Comparison of ENCODE assay signal across 26 mouse cellular contexts in genomic region chr5:124575467-124575866, GRCm38 (mm10). TPM values are rescaled to one million over a fixed set of nuclear protein-coding genes. Genes with fewer than 3 reads are reported as not detected.
"Had no signal": no experiment of that assay in that cellular context is flagged by ENCODE, and none has a peak within 500 bp of the region (broad histone marks: within the 10 kb centered on the region; RNA-seq: fewer than 3 reads in every experiment).

No protein-coding gene starts in this region.

- H3K4me3 ChIP-seq: gastrocnemius, adult 2 months; heart, adult 2 months; heart, embryonic 13.5 days; heart, embryonic 15.5 days; hindbrain, embryonic 10.5 days; hindbrain, embryonic 12.5 days; limb, embryonic 13.5 days; limb, embryonic 15.5 days; liver, embryonic 12.5 days had no signal

- DNase-seq: gastrocnemius, postnatal 10 days; gastrocnemius, postnatal 25 days; heart, adult 2 months; heart, postnatal 4 days; kidney, adult 11 months; kidney, adult 8-10 months; kidney, postnatal 10 days; kidney, postnatal 25 days; kidney, postnatal 4 days; layer of hippocampus, adult 9-11 months; layer of hippocampus, postnatal 36 days; left cerebral cortex, postnatal 4 days had no signal

- ATAC-seq: forebrain, embryonic 16.5 days; hindbrain, embryonic 16.5 days; inflammation-experienced regulatory T-cells, adult 6 months; liver, embryonic 12.5 days had no signal

- H3K27me3 ChIP-seq: heart, embryonic 13.5 days; heart, embryonic 15.5 days; hindbrain, embryonic 12.5 days; limb, embryonic 13.5 days; limb, embryonic 15.5 days; liver, embryonic 12.5 days had no signal

- H3K4me2 ChIP-seq: heart, embryonic 11.5 days; heart, embryonic 13.5 days; heart, embryonic 15.5 days; hindbrain, embryonic 12.5 days; hindbrain, embryonic 14.5 days; limb, embryonic 13.5 days; limb, embryonic 15.5 days; liver, embryonic 12.5 days had no signal

- H3K9me3 ChIP-seq: heart, embryonic 13.5 days; heart, embryonic 15.5 days; hindbrain, embryonic 10.5 days; hindbrain, embryonic 12.5 days; limb, embryonic 13.5 days; limb, embryonic 15.5 days; liver, embryonic 12.5 days had no signal

- H3K9ac ChIP-seq: heart, embryonic 13.5 days; heart, embryonic 15.5 days; hindbrain, embryonic 12.5 days; hindbrain, embryonic 14.5 days; limb, embryonic 13.5 days; limb, embryonic 15.5 days; liver, embryonic 12.5 days had no signal

- H3K27ac ChIP-seq: gastrocnemius, adult 2 months; heart, adult 2 months; heart, embryonic 13.5 days; heart, embryonic 15.5 days; hindbrain, embryonic 10.5 days; hindbrain, embryonic 12.5 days; hindbrain, embryonic 14.5 days; limb, embryonic 13.5 days; limb, embryonic 15.5 days; liver, embryonic 12.5 days had no signal

RNA-seq across cellular contexts. Expression of gene Rilpl1, which starts 44.3 kb away (rescaled TPM):
- total RNA-seq: granulocyte monocyte progenitor cell, adult 5-6 weeks had no signal
